Mouse (Mus musculus): ENCODE measurements around the gene Mcrip2. TPM values are rescaled to one million over a fixed set of nuclear protein-coding genes. Genes with fewer than 3 reads are reported as not detected.

The Mcrip2 gene
- polyA plus RNA-seq, 1 experiment = 29.2 TPM

GRCm38 (mm10) chr17:25832436-25833290 is 35.9 kb downstream of the Mcrip2 start:
- TF ChIP-seq POLR2A (IDR thresholded peaks at IDR 0.05; ENCODE audit: extremely low read depth, insufficient read depth, low read length) (0 out of 2 replicates have a peak, but pooled peaks have one; percentile 44), CTCF (IDR thresholded peaks at IDR 0.05; ENCODE audit: extremely low read depth, insufficient read depth, low read length) (no peak)
- peak overlapping the region; percentile 79 for H3K4me3 ChIP-seq (ENCODE audit: insufficient read depth, low read length)
- peaks cover 6% of the 10 kb centered on the region for H3K4me1 ChIP-seq (ENCODE audit: control insufficient read depth, insufficient read depth, low read length)
- H3K27ac ChIP-seq (ENCODE audit: insufficient read depth, low read length) = peak overlapping the region; percentile 97

GRCm38 (mm10) chr17:25831451-25832281 is 36.9 kb downstream of the Mcrip2 start:
- H3K4me3 ChIP-seq (ENCODE audit: insufficient read depth, low read length) = peak overlapping the region; percentile 79
- TF ChIP-seq CTCF (IDR thresholded peaks at IDR 0.05; ENCODE audit: extremely low read depth, insufficient read depth, low read length) (no peak), POLR2A (IDR thresholded peaks at IDR 0.05; ENCODE audit: extremely low read depth, insufficient read depth, low read length) (0 out of 2 replicates have a peak, but pooled peaks have one; percentile 12)
- peaks cover 6% of the 10 kb centered on the region for H3K4me1 ChIP-seq (ENCODE audit: control insufficient read depth, insufficient read depth, low read length)
- H3K27ac ChIP-seq (ENCODE audit: insufficient read depth, low read length) = no peak overlapping the region

GRCm38 (mm10) chr17:25830806-25831431 is 37.6 kb downstream of the Mcrip2 start:
- no peak for TF ChIP-seq POLR2A (IDR thresholded peaks at IDR 0.05; ENCODE audit: extremely low read depth, insufficient read depth, low read length)
- no peak for TF ChIP-seq CTCF (IDR thresholded peaks at IDR 0.05; ENCODE audit: extremely low read depth, insufficient read depth, low read length)
- no peak overlapping the region for H3K27ac ChIP-seq (ENCODE audit: insufficient read depth, low read length)

GRCm38 (mm10) chr17:25830200-25830753 is 38.3 kb downstream of the Mcrip2 start:
- Histone ChIP-seq H3K4me3 (ENCODE audit: insufficient read depth, low read length) (peak overlapping the region; percentile 75; the same call in 1 of the 2 replicates), H3K27ac (ENCODE audit: insufficient read depth, low read length) (no peak overlapping the region), H3K4me1 (ENCODE audit: control insufficient read depth, insufficient read depth, low read length) (peaks cover 2% of the 10 kb centered on the region; the same call in 1 of the 2 replicates)
- TF ChIP-seq CTCF (IDR thresholded peaks at IDR 0.05; ENCODE audit: extremely low read depth, insufficient read depth, low read length) (no peak), POLR2A (IDR thresholded peaks at IDR 0.05; ENCODE audit: extremely low read depth, insufficient read depth, low read length) (peak; percentile 24; the same call in 1 of the 2 replicates)

More at GRCm38 (mm10) chr17:25830806-25831431, 37.6 kb downstream of the Mcrip2 start:
- H3K4me1 ChIP-seq (ENCODE audit: control insufficient read depth, insufficient read depth, low read length) = peaks cover 5% of the 10 kb centered on the region
- peak overlapping the region; percentile 79; the same call in 1 of the 2 replicates for H3K4me3 ChIP-seq (ENCODE audit: insufficient read depth, low read length)

GRCm38 (mm10) chr17:25829558-25830017 is 39.0 kb downstream of the Mcrip2 start:
- TF ChIP-seq CTCF (IDR thresholded peaks at IDR 0.05; ENCODE audit: extremely low read depth, insufficient read depth, low read length) (no peak), POLR2A (IDR thresholded peaks at IDR 0.05; ENCODE audit: extremely low read depth, insufficient read depth, low read length) (no peak)
- peak overlapping the region; percentile 75 for H3K4me3 ChIP-seq (ENCODE audit: insufficient read depth, low read length)
- peaks cover 2% of the 10 kb centered on the region; the same call in 1 of the 2 replicates for H3K4me1 ChIP-seq (ENCODE audit: control insufficient read depth, insufficient read depth, low read length)
- no peak overlapping the region for H3K27ac ChIP-seq (ENCODE audit: insufficient read depth, low read length)

GRCm38 (mm10) chr17:25828712-25829557 is 39.6 kb downstream of the Mcrip2 start, which contains the start of gene Jmjd8:
Gene Jmjd8, plus strand, starts transcription at chr17:25828867.
- Histone ChIP-seq H3K27ac (ENCODE audit: insufficient read depth, low read length) (peak within 1 kb of the TSS; percentile 39; the same call in 1 of the 2 replicates), H3K4me1 (ENCODE audit: control insufficient read depth, insufficient read depth, low read length) (peaks cover 8% of the 10 kb centered on the region)
- peak; percentile 73 for TF ChIP-seq POLR2A (IDR thresholded peaks at IDR 0.05; ENCODE audit: extremely low read depth, insufficient read depth, low read length)
- TF ChIP-seq CTCF (IDR thresholded peaks at IDR 0.05; ENCODE audit: extremely low read depth, insufficient read depth, low read length) = peak; percentile 46

GRCm38 (mm10) chr17:25828223-25828594 is 40.4 kb downstream of the Mcrip2 start:
- TF ChIP-seq CTCF (IDR thresholded peaks at IDR 0.05; ENCODE audit: extremely low read depth, insufficient read depth, low read length) (no peak), POLR2A (IDR thresholded peaks at IDR 0.05; ENCODE audit: extremely low read depth, insufficient read depth, low read length) (no peak)

More at GRCm38 (mm10) chr17:25828712-25829557, 39.6 kb downstream of the Mcrip2 start, which contains the start of gene Jmjd8:
- peak within 1 kb of the TSS; percentile 75 for H3K4me3 ChIP-seq (ENCODE audit: insufficient read depth, low read length)

More at GRCm38 (mm10) chr17:25828223-25828594, 40.4 kb downstream of the Mcrip2 start:
- Histone ChIP-seq H3K4me3 (ENCODE audit: insufficient read depth, low read length) (peak overlapping the region; percentile 75; the same call in 1 of the 2 replicates), H3K27ac (ENCODE audit: insufficient read depth, low read length) (no peak overlapping the region), H3K4me1 (ENCODE audit: control insufficient read depth, insufficient read depth, low read length) (peaks cover 9% of the 10 kb centered on the region)

Measured in cortical plate, adult 2 months (tissue).